Mouse (Mus musculus) liver, postnatal 0 days (tissue): Measurements from ENCODE around the gene Ryr3.

Experiments used
- CTCF ChIP-seq: sonication (generic); IDR thresholded peaks from 2 replicates; pipeline ENCODE4 v1.5.1; 2016; ENCODE audit warnings: antibody characterized with exemption, low read depth
- EP300 ChIP-seq: IDR thresholded peaks from 2 replicates; pipeline ENCODE4 v1.6.1; 2016; ENCODE audit warnings: antibody characterized with exemption, low read depth, mild to moderate bottlenecking

- TF ChIP-seq CTCF (no peak), EP300 (no peak)
These were observed 158.0 kb downstream of the Ryr3 start for GRCm38 (mm10) chr2:113058914-113059313.
